Mouse (Mus musculus) spleen, adult 2 months (tissue): Measurements from ENCODE around the gene Fam166a.

ENCODE experiments used
- CTCF ChIP-seq: fragments of 200-500 bp; IDR thresholded peaks from 2 replicates; pipeline ENCODE4 v1.5.1; 2011; ENCODE audit warnings: mild to moderate bottlenecking, inconsistent platforms; ENCODE audit not compliant: insufficient read depth, insufficient read length, insufficient replicate concordance; ENCODE audit errors: extremely low read depth
- POLR2A ChIP-seq: fragments of 200-500 bp; IDR thresholded peaks from 2 replicates; pipeline ENCODE4 v1.6.1; 2011; ENCODE audit warnings: low read depth, low read length, inconsistent platforms

- TF ChIP-seq POLR2A = no peak
- TF ChIP-seq CTCF = peak; percentile 22; the same call in 1 of the 2 replicates
Observed at GRCm38 (mm10) chr2:25258887-25259286, 40.3 kb downstream of the Fam166a start.
